Mouse (Mus musculus) heart, embryonic 13.5 days (tissue): ENCODE results near the gene Tmx2. TPM values are rescaled to one million over a fixed set of nuclear protein-coding genes. Genes with fewer than 3 reads are reported as not detected.

Experiments
- ATAC-seq: fragments of 200-750 bp; cut with Nextera tagmentation; 2 replicates; pipeline ENCODE4 v1.8.0; 2017; ENCODE audit warnings: moderate TSS enrichment; ENCODE audit not compliant: insufficient number of reproducible peaks, low FRiP score, low TSS enrichment; ENCODE audit errors: extremely low read depth
- H3K27ac ChIP-seq: fragments of 300-500 bp; sonication (generic); replicated peaks from 2 replicates; pipeline ENCODE4 v1.5.1; 2015; ENCODE audit warnings: moderate library complexity, mild to moderate bottlenecking, inconsistent platforms
- H3K27me3 ChIP-seq: fragments of 300-500 bp; sonication (generic); replicated peaks from 2 replicates; pipeline ENCODE4 v1.6.1; 2015; ENCODE audit warnings: mild to moderate bottlenecking, inconsistent platforms
- H3K36me3 ChIP-seq: fragments of 300-500 bp; sonication (generic); 2 replicates; pipeline ENCODE4 v1.6.1; 2015; ENCODE audit warnings: mild to moderate bottlenecking, inconsistent platforms
- H3K4me1 ChIP-seq: fragments of 300-500 bp; sonication (generic); 2 replicates; pipeline ENCODE4 v1.6.1; 2015; ENCODE audit warnings: inconsistent platforms
- H3K4me2 ChIP-seq: fragments of 300-500 bp; sonication (generic); 2 replicates; pipeline ENCODE4 v1.6.1; 2015; ENCODE audit warnings: inconsistent platforms, mild to moderate bottlenecking, moderate library complexity
- H3K4me3 ChIP-seq: fragments of 300-500 bp; sonication (generic); 2 replicates; pipeline ENCODE4 v1.5.1; 2015; ENCODE audit warnings: moderate library complexity, mild to moderate bottlenecking, inconsistent platforms
- H3K9ac ChIP-seq: fragments of 300-500 bp; sonication (generic); 2 replicates; pipeline ENCODE4 v1.6.1; 2015; ENCODE audit warnings: inconsistent platforms, mild to moderate bottlenecking, moderate library complexity
- H3K9me3 ChIP-seq: fragments of 300-500 bp; sonication (generic); 2 replicates; pipeline ENCODE4 v1.6.1; 2016; ENCODE audit warnings: inconsistent platforms
- WGBS: fragments of 180-500 bp; shearing (Covaris S2); methylation state at CpG from one replicate; pipeline ENCODE4 v1.1.7; 2015; ENCODE audit warnings: mixed read lengths; 5-methylcytosine and 5-hydroxymethylcytosine counted together
- polyA plus RNA-seq: library from polyadenylated mRNA; unstranded; fragments of >200 nt; fragmentation: Nextera tagmentation; extraction: Ambion mirVana; gene quantifications from 2 replicates; pipeline ENCODE4 v1.2.1, GENCODE M21; 2015

Gene Tmx2
- polyA plus RNA-seq, 1 experiment from 2014 or later, result 136 TPM

DNA sequence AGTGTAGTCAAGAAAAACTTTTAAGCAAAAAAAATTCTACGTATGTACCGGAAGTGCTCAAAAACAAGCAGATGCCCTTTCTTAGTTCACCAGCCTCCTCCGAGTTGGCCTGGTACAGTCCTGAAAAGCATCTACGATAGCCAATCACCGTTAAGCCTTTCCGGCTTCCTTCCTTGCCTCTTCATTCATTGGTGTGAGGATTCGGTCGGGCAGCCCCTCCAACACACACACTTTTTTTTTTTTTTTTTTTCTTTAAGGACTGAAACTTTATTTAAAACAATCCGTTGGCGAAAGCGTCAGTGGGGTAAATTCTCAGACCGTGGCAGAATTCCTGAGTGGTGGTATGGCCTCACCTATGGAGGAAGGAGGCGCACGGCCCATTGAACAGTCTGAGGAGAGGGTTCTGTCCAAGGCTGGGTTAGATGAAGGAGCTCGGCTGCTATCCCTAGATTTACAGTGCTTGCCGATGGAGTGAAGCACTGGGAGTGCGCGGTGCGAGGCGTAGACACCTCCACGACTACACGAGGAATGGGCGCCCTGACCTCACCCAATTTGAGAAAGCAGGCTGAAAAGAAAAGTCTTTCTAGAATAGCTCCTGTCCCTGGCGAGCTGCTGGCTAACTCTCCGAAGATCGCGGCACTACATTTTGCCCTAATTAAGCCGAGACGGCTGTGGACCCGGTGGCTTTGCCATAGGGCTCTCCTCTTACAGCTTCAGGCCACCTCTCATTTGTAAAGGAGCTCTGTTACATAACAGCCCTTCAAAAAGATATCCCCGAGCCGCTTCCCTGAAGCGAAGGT is 36.8 kb upstream of the Tmx2 start:
- Histone ChIP-seq H3K4me2 (peak overlapping the region; percentile 82), H3K9me3 (no peaks in the 10 kb centered on the region), H3K4me3 (peak overlapping the region; percentile 99), H3K36me3 (peaks cover 6% of the 10 kb centered on the region), H3K27ac (peak overlapping the region; percentile 99), H3K4me1 (peaks cover 32% of the 10 kb centered on the region), H3K9ac (peak overlapping the region; percentile 85), H3K27me3 (no peaks in the 10 kb centered on the region)
- ATAC-seq, result peak; percentile 82
- WGBS, result under 1% methylated on average over 33 of the region's 33 CpGs

DNA sequence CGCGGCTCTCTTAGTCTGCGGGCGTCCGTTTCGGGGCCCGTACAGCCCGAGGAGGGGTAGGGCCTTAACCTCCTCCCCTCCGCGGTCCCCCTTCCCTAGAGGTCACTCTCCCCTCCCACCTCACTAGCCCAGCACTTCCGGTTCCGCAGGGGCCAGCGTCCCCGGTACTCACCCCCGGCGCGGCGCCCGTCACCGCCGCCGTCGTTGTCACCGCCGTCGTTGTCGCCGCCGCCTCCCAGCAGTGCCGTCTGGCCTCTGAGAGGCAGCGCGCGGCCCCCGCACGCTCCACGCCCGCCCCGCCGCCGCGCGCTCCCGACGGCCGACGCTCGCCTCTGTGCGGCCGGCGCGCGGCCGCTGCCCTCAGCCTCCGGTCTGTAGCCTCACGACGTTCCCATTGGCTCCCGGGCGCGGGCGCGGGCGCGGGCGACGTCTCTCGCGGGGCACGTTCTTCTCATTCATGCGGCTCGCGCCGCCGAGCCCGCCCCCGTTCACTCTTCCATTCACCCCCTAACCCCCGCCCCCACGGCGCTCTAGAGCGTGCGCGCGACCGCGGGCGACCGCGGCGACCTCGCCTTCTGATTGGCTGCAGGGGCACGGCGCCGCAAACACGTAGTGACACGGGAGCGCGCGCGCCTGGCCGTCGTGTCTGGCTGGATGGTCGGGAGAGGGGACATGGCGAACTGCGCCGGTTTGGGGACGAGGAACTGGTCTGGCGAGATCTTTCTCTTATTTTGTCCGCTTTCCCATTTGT is 36.0 kb upstream of the Tmx2 start, which contains the start of gene Zdhhc5:
Gene Zdhhc5, minus strand, starts transcription at position 370 of the 751 bp plus-strand sequence.
- ATAC-seq, result peak; percentile 94
- Histone ChIP-seq H3K4me1 (peaks cover 32% of the 10 kb centered on the region), H3K9me3 (no peaks in the 10 kb centered on the region), H3K27me3 (no peaks in the 10 kb centered on the region), H3K36me3 (peaks cover 14% of the 10 kb centered on the region), H3K4me2 (peak within 1 kb of the TSS; percentile 82), H3K4me3 (peak within 1 kb of the TSS; percentile 99), H3K9ac (peak within 1 kb of the TSS; percentile 99), H3K27ac (peak within 1 kb of the TSS; percentile 99)
- under 1% methylated on average over 96 of the region's 107 CpGs for WGBS

DNA sequence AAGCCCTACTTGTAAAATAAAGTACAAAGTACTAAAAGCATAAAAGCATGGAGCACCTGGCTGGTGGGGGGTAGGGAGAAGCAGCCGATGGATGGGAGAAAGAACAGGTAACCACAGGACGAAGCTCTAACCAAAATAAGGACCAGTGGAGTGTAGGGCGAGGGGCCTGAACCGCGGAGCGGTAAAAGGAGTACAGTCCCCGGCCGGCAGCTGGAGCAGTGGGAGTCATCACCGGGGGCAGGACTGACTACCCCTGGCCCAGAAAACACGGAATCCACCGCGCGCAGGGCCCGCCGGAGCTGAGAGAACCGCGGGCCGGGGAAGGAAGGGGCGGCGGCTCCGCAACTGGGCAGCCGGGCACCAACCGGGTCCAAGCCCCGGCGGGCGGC is 35.5 kb upstream of the Tmx2 start:
- Histone ChIP-seq H3K27ac (peak overlapping the region; percentile 99), H3K4me3 (peak overlapping the region; percentile 99), H3K9me3 (no peaks in the 10 kb centered on the region), H3K36me3 (peaks cover 19% of the 10 kb centered on the region), H3K27me3 (no peaks in the 10 kb centered on the region), H3K9ac (peak overlapping the region; percentile 99), H3K4me2 (peak overlapping the region; percentile 82), H3K4me1 (peaks cover 32% of the 10 kb centered on the region)
- ATAC-seq, result peak; percentile 1; the same call in 1 of the 2 replicates
- whole genome bisulfite sequencing, result under 1% methylated on average over 24 of the region's 26 CpGs

DNA sequence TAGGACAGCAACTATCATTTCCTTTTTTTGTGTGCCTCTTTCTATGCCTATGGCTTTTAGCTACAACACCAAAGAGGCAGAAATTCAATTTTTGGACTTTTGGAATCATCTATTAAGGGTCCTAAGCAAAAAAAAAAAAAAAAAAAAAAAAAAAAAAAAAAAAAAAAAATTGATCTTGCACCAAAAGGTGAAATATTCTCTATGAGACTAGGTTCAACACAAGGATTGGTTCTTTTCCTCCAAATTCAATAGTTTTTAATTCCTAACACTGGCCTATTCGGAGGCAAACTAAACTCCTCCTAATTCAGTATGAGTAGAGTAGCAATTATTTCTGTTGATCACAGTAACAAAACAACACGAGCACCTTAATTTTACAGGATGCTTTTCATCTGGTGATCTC is 33.0 kb upstream of the Tmx2 start:
- Histone ChIP-seq H3K27me3 (no peaks in the 10 kb centered on the region), H3K4me2 (no peak overlapping the region), H3K9me3 (no peaks in the 10 kb centered on the region), H3K4me1 (peaks cover 38% of the 10 kb centered on the region), H3K9ac (no peak overlapping the region), H3K36me3 (peaks cover 44% of the 10 kb centered on the region), H3K27ac (no peak overlapping the region), H3K4me3 (no peak overlapping the region)
- no peak for ATAC-seq
- 83% methylated on average over 2 of the region's 2 CpGs for WGBS

DNA sequence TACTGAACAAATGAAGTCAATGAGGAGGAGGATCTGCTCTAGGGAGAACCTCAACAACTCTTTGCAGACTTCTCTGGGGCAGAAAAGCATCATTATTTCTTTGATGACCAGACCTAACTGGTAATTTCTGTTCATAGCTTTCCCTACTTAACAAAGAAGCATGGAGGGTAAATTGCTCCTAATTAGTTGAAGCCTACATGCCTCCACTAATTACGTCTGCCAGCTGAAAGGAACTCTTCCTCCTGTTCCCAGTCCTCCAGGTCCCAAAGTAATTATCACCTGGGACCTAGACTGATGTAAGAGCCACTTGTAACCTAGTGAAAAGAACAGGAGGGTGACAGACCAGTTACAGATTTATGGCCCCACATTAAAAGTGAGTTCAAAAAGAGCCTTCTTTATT is 28.6 kb upstream of the Tmx2 start:
- 70% methylated on average over 1 of the region's 1 CpGs for WGBS
- Histone ChIP-seq H3K27ac (no peak overlapping the region), H3K9me3 (no peaks in the 10 kb centered on the region), H3K4me2 (no peak overlapping the region), H3K4me1 (peaks cover 24% of the 10 kb centered on the region), H3K9ac (no peak overlapping the region), H3K27me3 (no peaks in the 10 kb centered on the region), H3K4me3 (no peak overlapping the region), H3K36me3 (peaks cover 81% of the 10 kb centered on the region)
- no peak for ATAC-seq

DNA sequence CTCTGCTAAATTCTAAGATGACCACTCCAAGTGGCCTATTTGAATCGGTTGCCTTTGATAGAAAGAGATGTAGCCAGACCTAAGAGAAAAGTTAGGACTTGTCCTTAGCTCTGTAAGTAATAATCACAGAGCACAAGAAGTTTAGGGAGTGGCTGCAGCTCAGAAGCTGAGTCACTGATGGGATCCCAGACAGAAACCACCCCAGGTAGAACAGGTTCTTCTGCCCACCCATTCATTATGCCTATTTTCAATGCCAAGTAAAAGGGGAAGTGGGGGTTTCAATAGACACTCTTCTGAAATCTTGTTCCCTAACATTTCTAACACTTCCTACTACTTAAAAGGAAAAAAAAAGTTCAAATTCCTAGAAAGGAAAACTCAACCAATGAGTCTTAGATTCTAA is 26.4 kb upstream of the Tmx2 start:
- no peak overlapping the region for H3K27ac ChIP-seq
- 82% methylated on average over 1 of the region's 1 CpGs for WGBS
- H3K9ac ChIP-seq, result no peak overlapping the region
- no peaks in the 10 kb centered on the region for H3K27me3 ChIP-seq
- H3K36me3 ChIP-seq, result peaks cover 88% of the 10 kb centered on the region
- peaks cover 19% of the 10 kb centered on the region for H3K4me1 ChIP-seq
- no peak overlapping the region for H3K4me3 ChIP-seq
- H3K9me3 ChIP-seq, result no peaks in the 10 kb centered on the region
- no peak for ATAC-seq
- H3K4me2 ChIP-seq, result no peak overlapping the region

DNA sequence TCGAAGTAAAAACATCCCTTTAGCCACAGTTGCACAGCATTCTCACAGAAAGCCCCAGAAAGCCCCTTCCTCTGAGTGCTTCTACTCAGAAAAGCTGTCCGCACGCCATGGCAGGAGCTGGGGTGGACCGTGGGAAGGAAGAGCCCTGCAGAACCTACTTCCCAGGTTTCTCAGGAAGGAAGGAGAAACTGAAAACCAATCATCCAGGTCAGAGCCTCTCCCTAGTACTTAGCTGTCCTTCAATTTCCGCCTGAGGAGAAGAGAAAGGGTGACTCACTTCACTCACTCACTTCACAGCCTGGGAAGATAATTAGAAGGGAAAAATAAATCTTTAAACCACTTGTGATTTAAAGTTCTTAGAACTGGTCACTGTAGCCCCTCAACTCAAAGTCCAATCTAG is 25.4 kb upstream of the Tmx2 start:
- no peak overlapping the region for H3K27ac ChIP-seq
- peaks cover 88% of the 10 kb centered on the region for H3K36me3 ChIP-seq
- no peak for ATAC-seq
- H3K9ac ChIP-seq, result no peak overlapping the region
- H3K9me3 ChIP-seq, result no peaks in the 10 kb centered on the region
- no peak overlapping the region for H3K4me2 ChIP-seq
- peaks cover 19% of the 10 kb centered on the region for H3K4me1 ChIP-seq
- H3K27me3 ChIP-seq, result no peaks in the 10 kb centered on the region
- no peak overlapping the region for H3K4me3 ChIP-seq
- WGBS, result 73% methylated on average over 5 of the region's 5 CpGs

DNA sequence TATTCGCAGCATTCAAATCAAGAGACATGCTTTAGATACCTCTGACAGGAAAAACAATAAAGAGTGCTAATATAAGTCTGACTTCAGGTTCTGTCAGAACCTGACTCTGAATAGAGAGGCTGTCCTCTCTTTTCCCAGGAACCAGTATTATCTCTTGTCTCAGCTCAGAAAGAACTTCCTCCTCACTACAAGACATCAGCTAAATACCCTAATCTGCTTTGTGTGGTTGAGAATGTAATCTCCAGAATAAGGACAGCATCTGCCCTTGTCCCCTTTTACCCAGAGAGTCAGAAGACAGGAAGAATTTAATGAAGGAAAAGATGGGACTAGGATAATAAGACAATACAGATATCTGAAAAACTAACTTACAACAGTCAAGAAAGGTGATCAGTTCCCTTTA is 24.6 kb upstream of the Tmx2 start:
- peaks cover 15% of the 10 kb centered on the region for H3K4me1 ChIP-seq
- 69% methylated on average over 1 of the region's 1 CpGs for WGBS
- no peaks in the 10 kb centered on the region for H3K9me3 ChIP-seq
- no peak overlapping the region for H3K4me2 ChIP-seq
- H3K4me3 ChIP-seq, result no peak overlapping the region
- H3K27me3 ChIP-seq, result no peaks in the 10 kb centered on the region
- no peak overlapping the region for H3K27ac ChIP-seq
- H3K9ac ChIP-seq, result no peak overlapping the region
- peaks cover 87% of the 10 kb centered on the region for H3K36me3 ChIP-seq
- no peak for ATAC-seq

DNA sequence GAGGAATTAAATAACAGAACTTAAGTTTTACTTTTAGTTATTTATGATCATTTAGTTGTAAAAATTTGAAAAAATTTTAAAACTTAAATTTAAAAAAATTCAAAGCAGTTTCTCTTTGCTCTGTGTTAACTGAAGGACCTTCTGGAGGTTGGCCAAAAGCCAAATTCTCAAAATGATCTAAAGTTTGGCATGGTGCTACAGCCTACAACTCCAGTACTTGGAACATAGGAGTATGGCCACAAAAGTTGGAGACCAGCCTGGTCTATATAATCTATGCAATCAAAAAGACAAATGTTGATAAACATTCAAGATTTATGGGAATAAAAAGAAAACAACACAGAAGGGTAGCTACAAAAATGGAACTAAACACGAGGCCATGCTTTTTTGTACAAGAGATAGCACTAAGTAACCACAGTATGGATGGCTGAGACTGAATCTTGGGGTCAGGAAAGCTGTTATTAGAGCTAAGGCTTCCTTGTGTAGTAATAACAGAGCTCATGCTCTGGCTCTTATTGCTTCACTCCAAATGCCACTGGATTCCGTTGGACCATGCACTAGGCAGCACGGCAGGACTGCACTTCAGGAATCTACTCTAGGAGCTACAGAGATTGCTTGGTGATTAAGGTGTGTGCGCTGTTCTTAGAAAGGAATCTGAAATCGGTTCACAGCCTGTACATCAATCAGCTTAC is 16.2 kb upstream of the Tmx2 start:
- WGBS, result 83% methylated on average over 5 of the region's 5 CpGs
- Histone ChIP-seq H3K4me3 (no peak overlapping the region), H3K9ac (no peak overlapping the region), H3K4me2 (no peak overlapping the region), H3K4me1 (no peaks in the 10 kb centered on the region), H3K36me3 (peaks cover 88% of the 10 kb centered on the region), H3K9me3 (no peaks in the 10 kb centered on the region), H3K27ac (no peak overlapping the region), H3K27me3 (no peaks in the 10 kb centered on the region)
- ATAC-seq, result no peak

DNA sequence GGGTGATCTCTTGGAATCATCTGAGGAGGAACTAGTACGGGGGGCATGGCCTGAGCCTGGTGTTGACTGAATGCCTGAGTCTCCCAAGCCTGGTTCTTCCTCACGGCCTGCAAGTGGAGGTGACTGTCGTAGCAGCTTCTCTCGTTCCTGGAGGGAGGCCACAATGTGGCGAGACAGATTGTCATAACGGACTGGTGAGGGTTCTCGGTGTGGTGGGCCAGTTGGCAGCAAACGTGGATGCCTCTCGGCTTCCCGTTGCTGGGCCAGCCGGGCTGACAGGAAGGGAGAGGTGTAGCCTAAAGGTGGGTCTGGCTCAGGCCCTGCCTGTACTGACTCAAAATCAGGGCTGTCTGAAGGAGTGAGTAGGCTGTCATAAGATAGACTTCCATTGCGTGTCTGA is 11.1 kb upstream of the Tmx2 start:
- H3K4me1 ChIP-seq, result no peaks in the 10 kb centered on the region
- no peak overlapping the region for H3K9ac ChIP-seq
- ATAC-seq, result no peak
- no peak overlapping the region for H3K4me3 ChIP-seq
- WGBS, result 86% methylated on average over 12 of the region's 12 CpGs
- no peak overlapping the region for H3K27ac ChIP-seq
- H3K4me2 ChIP-seq, result no peak overlapping the region
- no peaks in the 10 kb centered on the region for H3K27me3 ChIP-seq
- H3K9me3 ChIP-seq, result no peaks in the 10 kb centered on the region
- H3K36me3 ChIP-seq, result peaks cover 94% of the 10 kb centered on the region

DNA sequence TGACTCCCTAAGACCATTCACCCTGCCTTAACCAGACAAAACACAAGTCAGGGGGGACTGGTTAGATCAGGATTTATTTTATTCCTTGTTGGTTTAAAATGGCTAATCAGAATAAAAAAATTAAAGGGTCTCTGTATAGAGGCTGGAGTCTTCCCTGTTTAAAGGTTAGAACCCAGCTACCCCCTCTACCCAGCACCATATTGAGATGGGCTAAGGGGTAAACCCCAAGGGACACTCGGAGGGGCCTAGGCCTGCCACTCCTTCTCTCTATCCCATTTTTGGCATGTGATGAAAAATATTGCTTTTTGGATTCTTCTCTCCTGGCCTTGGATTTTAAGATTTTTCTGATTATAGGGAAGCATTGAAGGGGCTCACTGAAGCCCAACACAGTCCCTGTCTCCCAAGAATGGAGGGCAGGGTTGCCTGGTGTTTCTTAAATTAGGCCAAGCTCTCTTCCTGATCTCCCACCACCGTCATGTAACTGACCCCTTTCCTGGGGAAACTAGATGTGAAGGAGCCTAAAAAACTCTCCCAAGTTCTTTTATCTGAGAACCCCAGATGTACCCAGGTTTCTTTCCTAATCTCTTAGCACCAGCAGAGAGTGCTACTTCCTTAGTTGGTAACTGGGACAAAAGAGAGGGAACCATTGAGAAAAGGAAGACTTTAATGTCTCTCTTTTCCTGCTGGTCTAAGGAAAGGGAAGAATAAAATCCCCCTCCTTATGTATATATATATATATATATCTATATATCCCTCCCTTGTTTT is 9.3 kb upstream of the Tmx2 start:
- H3K36me3 ChIP-seq, result peaks cover 90% of the 10 kb centered on the region
- H3K9me3 ChIP-seq, result no peaks in the 10 kb centered on the region
- no peak for ATAC-seq
- H3K4me3 ChIP-seq, result no peak overlapping the region
- no peak overlapping the region for H3K27ac ChIP-seq
- WGBS, result 58% methylated on average over 2 of the region's 2 CpGs
- 0 out of 2 replicates have a peak, but pooled peaks cover 2% of the 10 kb centered on the region for H3K4me1 ChIP-seq
- H3K27me3 ChIP-seq, result no peaks in the 10 kb centered on the region
- H3K4me2 ChIP-seq, result no peak overlapping the region
- no peak overlapping the region for H3K9ac ChIP-seq
